Mouse (Mus musculus) ovary, adult 18-20 months (tissue): ENCODE data around the gene Sim2.

Experiments
- DNase-seq: peaks from one replicate; pipeline ENCODE4 v3.0.0; 2022; ENCODE audit warnings: low spot score, mixed read lengths

Gene Sim2

GRCm38 (mm10) chr16:94084711-94085602 lies at the start of gene Sim2:
TSS of gene Sim2 (plus strand) at chr16:94084931.
- no peak for DNase-seq

GRCm38 (mm10) chr16:94037280-94037679 lies 47.5 kb upstream of the Sim2 start:
- DNase-seq = no peak

- no peak for DNase-seq
Measured at GRCm38 (mm10) chr16:94038272-94038985, 46.3 kb upstream of the Sim2 start.

- DNase-seq = no peak
Measured at GRCm38 (mm10) chr16:94038986-94039341, 45.8 kb upstream of the Sim2 start.

- no peak for DNase-seq
Measured at GRCm38 (mm10) chr16:94040485-94040884, 44.2 kb upstream of the Sim2 start.

- no peak for DNase-seq
Measured at GRCm38 (mm10) chr16:94041065-94041712, 43.5 kb upstream of the Sim2 start.

- DNase-seq = no peak
Measured at GRCm38 (mm10) chr16:94043797-94044196, 40.9 kb upstream of the Sim2 start.

- no peak for DNase-seq
Measured at GRCm38 (mm10) chr16:94044996-94045395, 39.7 kb upstream of the Sim2 start.

- DNase-seq = no peak
Measured at GRCm38 (mm10) chr16:94050368-94050767, 34.4 kb upstream of the Sim2 start.

GRCm38 (mm10) chr16:94055176-94055575 lies 29.6 kb upstream of the Sim2 start:
- no peak for DNase-seq

- no peak for DNase-seq
Measured at GRCm38 (mm10) chr16:94055576-94055975, 29.2 kb upstream of the Sim2 start.

- no peak for DNase-seq
Measured at GRCm38 (mm10) chr16:94059820-94060219, 24.9 kb upstream of the Sim2 start.

GRCm38 (mm10) chr16:94064211-94064610 lies 20.5 kb upstream of the Sim2 start:
- DNase-seq = no peak

GRCm38 (mm10) chr16:94065728-94066674 lies 18.7 kb upstream of the Sim2 start:
- DNase-seq = no peak

GRCm38 (mm10) chr16:94066771-94067170 lies 18.0 kb upstream of the Sim2 start:
- DNase-seq = no peak

- no peak for DNase-seq
Measured at GRCm38 (mm10) chr16:94067280-94067679, 17.5 kb upstream of the Sim2 start.

GRCm38 (mm10) chr16:94069061-94069460 lies 15.7 kb upstream of the Sim2 start:
- DNase-seq = no peak

- DNase-seq = no peak
Measured at GRCm38 (mm10) chr16:94070920-94071319, 13.8 kb upstream of the Sim2 start.

- no peak for DNase-seq
Measured at GRCm38 (mm10) chr16:94071468-94071867, 13.3 kb upstream of the Sim2 start.

GRCm38 (mm10) chr16:94075362-94076027 lies 9.2 kb upstream of the Sim2 start:
- no peak for DNase-seq
